Mouse (Mus musculus): Measurements from ENCODE around the gene Mtmr11. TPM values are rescaled to one million over a fixed set of nuclear protein-coding genes. Genes with fewer than 3 reads are reported as not detected.

Gene Mtmr11
- polyA plus RNA-seq, 1 experiment, result 10.1 TPM

GRCm38 (mm10) chr3:96135011-96135410 is 26.8 kb upstream of the Mtmr11 start:
- Histone ChIP-seq H3K27ac (ENCODE audit: control insufficient read depth, insufficient read depth, low read depth, low read length, poor library complexity) (no peak overlapping the region), H3K4me3 (replicated peaks; ENCODE audit: control insufficient read depth, low read depth, low read length) (no peak overlapping the region), H3K4me1 (ENCODE audit: control insufficient read depth, insufficient read depth, low read length) (no peaks in the 10 kb centered on the region)
- WGBS, result 85% methylated on average over 3 of the region's 3 CpGs
- TF ChIP-seq CTCF (IDR thresholded peaks at IDR 0.05; ENCODE audit: control insufficient read depth, insufficient read depth, low read length) (no peak), POLR2A (IDR thresholded peaks at IDR 0.05; ENCODE audit: borderline replicate concordance, control insufficient read depth, low read depth, low read length) (no peak)

- TF ChIP-seq CTCF (IDR thresholded peaks at IDR 0.05; ENCODE audit: control insufficient read depth, insufficient read depth, low read length), result peak; percentile 14; the same call in 1 of the 2 replicates
- no peak for TF ChIP-seq POLR2A (IDR thresholded peaks at IDR 0.05; ENCODE audit: borderline replicate concordance, control insufficient read depth, low read depth, low read length)
- no peak overlapping the region for H3K27ac ChIP-seq (ENCODE audit: control insufficient read depth, insufficient read depth, low read depth, low read length, poor library complexity)
- 4% methylated on average over 5 of the region's 5 CpGs for WGBS
- no peak overlapping the region for H3K4me3 ChIP-seq (replicated peaks; ENCODE audit: control insufficient read depth, low read depth, low read length)
- no peaks in the 10 kb centered on the region for H3K4me1 ChIP-seq (ENCODE audit: control insufficient read depth, insufficient read depth, low read length)
Observed at GRCm38 (mm10) chr3:96147950-96148349, 13.9 kb upstream of the Mtmr11 start.

GRCm38 (mm10) chr3:96151836-96152235 is 10.0 kb upstream of the Mtmr11 start:
- H3K4me1 ChIP-seq (ENCODE audit: control insufficient read depth, insufficient read depth, low read length), result no peaks in the 10 kb centered on the region
- H3K4me3 ChIP-seq (replicated peaks; ENCODE audit: control insufficient read depth, low read depth, low read length), result no peak overlapping the region
- WGBS, result 55% methylated on average over 7 of the region's 7 CpGs
- H3K27ac ChIP-seq (ENCODE audit: control insufficient read depth, insufficient read depth, low read depth, low read length, poor library complexity), result no peak overlapping the region
- TF ChIP-seq POLR2A (IDR thresholded peaks at IDR 0.05; ENCODE audit: borderline replicate concordance, control insufficient read depth, low read depth, low read length), result no peak
- no peak for TF ChIP-seq CTCF (IDR thresholded peaks at IDR 0.05; ENCODE audit: control insufficient read depth, insufficient read depth, low read length)

- TF ChIP-seq POLR2A (IDR thresholded peaks at IDR 0.05; ENCODE audit: borderline replicate concordance, control insufficient read depth, low read depth, low read length) (no peak), CTCF (IDR thresholded peaks at IDR 0.05; ENCODE audit: control insufficient read depth, insufficient read depth, low read length) (no peak)
- no peaks in the 10 kb centered on the region for H3K4me1 ChIP-seq (ENCODE audit: control insufficient read depth, insufficient read depth, low read length)
- WGBS, result 85% methylated on average over 5 of the region's 5 CpGs
- H3K4me3 ChIP-seq (replicated peaks; ENCODE audit: control insufficient read depth, low read depth, low read length), result no peak overlapping the region
- H3K27ac ChIP-seq (ENCODE audit: control insufficient read depth, insufficient read depth, low read depth, low read length, poor library complexity), result no peak overlapping the region; the same call in 1 of the 2 replicates
Observed at GRCm38 (mm10) chr3:96152611-96153010, 9.2 kb upstream of the Mtmr11 start.

DNA sequence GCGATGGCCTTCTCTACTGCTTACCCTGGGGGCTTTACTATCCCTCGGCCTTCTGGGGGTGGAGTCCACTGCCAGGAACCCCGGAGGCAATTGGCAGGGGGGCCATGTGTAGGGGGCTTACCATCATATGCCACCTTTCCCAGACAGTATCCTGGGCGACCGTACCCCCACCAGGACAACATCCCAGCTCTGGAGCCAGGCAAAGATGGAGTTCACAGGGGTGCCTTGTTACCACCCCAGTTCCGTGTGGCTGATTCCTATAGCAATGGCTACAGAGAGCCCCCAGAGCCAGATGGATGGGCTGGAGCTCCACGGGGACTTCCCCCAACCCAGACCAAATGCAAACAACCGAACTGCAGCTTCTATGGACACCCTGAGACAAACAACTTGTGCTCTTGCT is 6.3 kb upstream of the Mtmr11 start:
- no peaks in the 10 kb centered on the region for H3K4me1 ChIP-seq (ENCODE audit: control insufficient read depth, insufficient read depth, low read length)
- 85% methylated on average over 8 of the region's 8 CpGs for WGBS
- no peak overlapping the region for H3K4me3 ChIP-seq (replicated peaks; ENCODE audit: control insufficient read depth, low read depth, low read length)
- TF ChIP-seq POLR2A (IDR thresholded peaks at IDR 0.05; ENCODE audit: borderline replicate concordance, control insufficient read depth, low read depth, low read length), result no peak
- TF ChIP-seq CTCF (IDR thresholded peaks at IDR 0.05; ENCODE audit: control insufficient read depth, insufficient read depth, low read length), result no peak
- no peak overlapping the region for H3K27ac ChIP-seq (ENCODE audit: control insufficient read depth, insufficient read depth, low read depth, low read length, poor library complexity)

GRCm38 (mm10) chr3:96159820-96160219 is 2.0 kb upstream of the Mtmr11 start:
- Histone ChIP-seq H3K27ac (ENCODE audit: control insufficient read depth, insufficient read depth, low read depth, low read length, poor library complexity) (no peak overlapping the region), H3K4me3 (replicated peaks; ENCODE audit: control insufficient read depth, low read depth, low read length) (no peak overlapping the region), H3K4me1 (ENCODE audit: control insufficient read depth, insufficient read depth, low read length) (no peaks in the 10 kb centered on the region; the same call in 1 of the 2 replicates)
- TF ChIP-seq CTCF (IDR thresholded peaks at IDR 0.05; ENCODE audit: control insufficient read depth, insufficient read depth, low read length), result no peak
- no peak for TF ChIP-seq POLR2A (IDR thresholded peaks at IDR 0.05; ENCODE audit: borderline replicate concordance, control insufficient read depth, low read depth, low read length)
- WGBS, result 62% methylated on average over 4 of the region's 4 CpGs

DNA sequence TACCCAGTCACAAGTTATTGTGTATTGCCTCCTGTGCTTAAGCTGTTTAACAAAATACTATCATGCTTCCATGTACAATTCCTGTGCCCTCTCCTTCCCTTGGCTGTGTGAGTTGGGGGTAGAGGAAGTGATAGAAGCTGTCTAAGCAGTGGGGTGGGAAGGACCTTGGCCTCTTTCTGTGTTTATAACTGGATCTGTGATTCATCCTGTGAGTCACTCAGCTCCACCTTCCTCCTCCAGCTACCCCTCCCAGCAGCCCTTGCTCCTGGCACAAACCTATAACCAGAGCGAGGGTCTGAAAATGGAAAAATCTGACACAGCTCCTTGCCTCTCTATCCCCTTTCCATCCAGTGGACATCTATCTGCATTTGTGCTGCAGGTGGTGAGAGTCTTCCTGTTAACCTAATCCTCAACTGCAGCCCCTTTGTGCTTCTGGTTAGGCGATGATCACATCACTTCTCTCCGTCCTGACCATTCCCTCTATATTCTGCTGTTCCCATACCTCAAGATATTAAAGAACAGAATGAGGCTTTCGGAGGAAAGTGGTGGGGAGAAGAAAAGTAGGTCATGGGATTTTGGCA is 1.5 kb upstream of the Mtmr11 start:
- Histone ChIP-seq H3K4me3 (replicated peaks; ENCODE audit: control insufficient read depth, low read depth, low read length) (no peak overlapping the region), H3K4me1 (ENCODE audit: control insufficient read depth, insufficient read depth, low read length) (no peaks in the 10 kb centered on the region; the same call in 1 of the 2 replicates), H3K27ac (ENCODE audit: control insufficient read depth, insufficient read depth, low read depth, low read length, poor library complexity) (no peak overlapping the region)
- no peak for TF ChIP-seq POLR2A (IDR thresholded peaks at IDR 0.05; ENCODE audit: borderline replicate concordance, control insufficient read depth, low read depth, low read length)
- no peak for TF ChIP-seq CTCF (IDR thresholded peaks at IDR 0.05; ENCODE audit: control insufficient read depth, insufficient read depth, low read length)
- WGBS, result 47% methylated on average over 4 of the region's 4 CpGs

DNA sequence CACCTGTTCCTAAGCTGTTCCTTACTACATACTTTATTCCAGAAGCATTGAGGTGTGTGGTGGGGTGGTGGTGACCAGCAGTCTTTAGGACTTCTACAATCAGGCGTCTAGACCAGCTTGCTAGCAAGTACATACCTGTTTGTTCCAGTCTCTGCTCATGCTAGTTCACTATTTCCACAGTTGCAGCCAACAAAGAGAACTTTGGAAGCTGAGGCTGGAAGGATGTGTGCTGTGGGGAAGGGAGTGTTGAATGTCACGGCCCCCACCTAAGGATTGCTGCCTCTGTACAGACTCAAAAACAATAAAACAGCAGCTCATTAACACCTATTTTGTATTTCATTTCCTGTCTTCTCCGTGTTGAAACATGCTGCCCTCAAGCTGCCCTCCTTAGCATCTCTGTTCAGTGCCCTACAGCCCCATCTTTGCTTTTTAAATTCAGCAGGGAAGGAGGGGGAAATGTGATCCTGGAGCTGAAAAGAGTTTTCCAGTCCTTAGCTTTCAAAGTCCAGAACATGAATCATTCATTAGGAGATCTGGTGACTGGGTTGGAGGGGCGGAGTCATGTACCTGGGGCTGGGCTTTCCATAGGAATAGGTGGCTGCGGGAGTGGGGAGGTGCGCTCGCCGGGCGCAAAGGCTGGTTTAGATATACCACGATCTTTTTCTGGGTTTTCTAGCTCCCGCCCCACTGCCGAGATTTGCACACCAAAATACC is 844 bp upstream of the Mtmr11 start:
- TF ChIP-seq CTCF (IDR thresholded peaks at IDR 0.05; ENCODE audit: control insufficient read depth, insufficient read depth, low read length) (no peak), POLR2A (IDR thresholded peaks at IDR 0.05; ENCODE audit: borderline replicate concordance, control insufficient read depth, low read depth, low read length) (no peak)
- Histone ChIP-seq H3K27ac (ENCODE audit: control insufficient read depth, insufficient read depth, low read depth, low read length, poor library complexity) (no peak overlapping the region), H3K4me3 (replicated peaks; ENCODE audit: control insufficient read depth, low read depth, low read length) (no peak overlapping the region), H3K4me1 (ENCODE audit: control insufficient read depth, insufficient read depth, low read length) (no peaks in the 10 kb centered on the region; the same call in 1 of the 2 replicates)
- 7% methylated on average over 12 of the region's 12 CpGs for WGBS

All from bone marrow, adult 2 months (tissue).